Mouse (Mus musculus): Measurements from ENCODE around the gene Vmn1r42.
"Not testable (repeated sequence)": the region's sequence is repeated elsewhere in the genome, so short reads cannot be mapped to it uniquely, and the experiment has no call there.

The Vmn1r42 gene

DNA sequence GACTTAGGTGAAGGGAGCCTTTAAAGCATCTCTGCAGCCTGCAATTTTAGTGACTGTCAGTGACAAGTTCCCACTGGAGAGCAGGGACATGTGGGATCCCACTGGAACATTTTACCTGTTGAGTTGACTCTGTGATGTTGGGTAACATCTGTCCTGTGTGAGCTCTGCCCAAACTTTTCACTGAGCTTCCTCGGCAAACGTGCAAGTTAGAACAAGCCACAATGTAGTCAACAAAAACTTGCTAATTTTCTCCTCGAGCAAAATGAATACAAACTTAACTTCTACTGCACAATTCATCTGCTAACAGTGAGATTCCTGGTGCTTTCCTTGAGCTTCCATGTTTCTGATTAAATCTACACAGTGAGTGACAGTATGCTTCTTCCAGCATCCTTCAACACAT is at the start of gene Vmn1r42, which contains the start of gene Vmn1r43:
Gene Vmn1r42, minus strand, starts transcription at position 101 of the 400 bp plus-strand sequence.
Gene Vmn1r43, minus strand, starts transcription at position 101 of the 400 bp plus-strand sequence.
- in situ Hi-C loops (cut with MboI, MseI): not testable (repeated sequence)

DNA sequence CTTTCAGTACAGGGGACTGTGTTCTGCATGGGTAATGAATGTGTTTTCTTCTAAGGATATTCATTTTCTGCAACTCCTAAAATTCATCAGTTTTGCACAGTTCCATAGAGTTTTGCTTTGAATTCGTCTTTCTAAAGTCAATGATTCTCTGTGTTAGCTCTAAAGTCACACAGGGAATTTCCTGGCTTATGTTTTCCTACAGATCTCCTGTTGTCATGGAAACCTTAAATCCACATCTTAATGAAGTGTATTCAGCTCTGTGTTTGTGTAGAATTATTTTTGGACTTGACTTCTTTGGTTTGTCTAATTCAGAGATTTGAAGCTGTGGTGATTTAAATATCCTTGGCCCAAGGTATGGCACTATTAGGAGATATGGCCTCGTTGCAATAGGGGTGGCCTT is 7.6 kb upstream of the Vmn1r42 start:
- in situ Hi-C loops (cut with MboI, MseI): no loop called here

DNA sequence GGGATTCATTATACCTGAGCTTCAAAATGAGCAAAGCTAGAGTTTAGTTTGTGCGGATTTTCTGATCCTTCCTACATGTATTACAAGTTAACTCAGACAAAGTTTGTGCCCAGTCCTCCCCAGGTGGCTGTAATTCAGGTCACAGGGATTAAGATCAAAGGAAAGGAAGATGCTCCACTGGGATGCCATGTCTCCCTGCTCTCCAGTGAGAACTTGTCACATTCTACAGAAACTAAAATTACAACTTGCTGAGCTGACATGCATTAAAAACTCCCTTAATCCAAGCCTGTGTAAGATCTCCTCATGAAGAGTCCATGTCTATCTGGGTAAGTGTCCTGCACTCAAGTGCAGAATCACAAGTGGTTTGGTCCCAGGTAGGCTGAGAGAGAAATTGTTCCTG is 7.1 kb upstream of the Vmn1r42 start, which contains the start of gene Vmn1r44:
Gene Vmn1r44, plus strand, starts transcription at position 301 of the 400 bp plus-strand sequence.
- in situ Hi-C loops (cut with MboI, MseI): no loop called here

DNA sequence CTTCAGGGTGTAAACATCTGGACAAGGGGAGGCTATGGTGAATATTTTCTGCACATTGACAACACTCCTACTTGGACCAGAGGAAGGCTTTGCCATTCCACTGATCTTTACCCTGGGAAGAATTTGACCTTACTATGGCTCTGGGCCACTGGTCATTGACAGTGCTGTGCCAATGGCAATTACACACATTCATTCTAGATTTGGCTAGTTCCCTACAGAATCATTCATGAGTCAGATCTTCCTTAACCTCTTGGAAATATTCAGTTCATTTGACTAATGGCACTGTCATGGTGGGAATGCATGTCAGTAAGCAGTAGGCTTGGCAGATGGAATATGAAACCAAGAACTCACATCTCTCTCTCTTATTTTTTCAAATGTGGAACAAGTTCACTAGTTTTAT is 4.7 kb upstream of the Vmn1r42 start:
- in situ Hi-C loops (cut with MboI, MseI): no loop called here

DNA sequence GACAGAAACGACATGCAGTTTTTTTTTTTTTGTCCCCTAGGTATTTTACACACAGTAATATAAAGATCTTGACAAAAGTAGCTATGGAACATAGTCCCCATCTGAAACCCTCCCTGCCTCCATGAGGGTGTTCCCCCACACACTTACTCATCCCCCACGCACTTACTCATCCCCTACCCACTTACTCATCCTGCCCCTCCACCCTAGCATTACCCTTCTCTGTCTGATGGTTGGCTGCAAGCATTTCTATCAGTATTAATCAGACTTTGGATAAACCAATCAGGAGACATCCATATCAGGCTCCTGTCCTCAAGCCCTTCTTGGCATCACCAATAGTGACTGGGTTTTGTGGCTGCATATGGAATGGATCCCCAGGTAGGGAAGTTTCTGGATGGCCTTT is 750 bp upstream of the Vmn1r42 start:
- in situ Hi-C loops (cut with MboI, MseI): no loop called here

DNA sequence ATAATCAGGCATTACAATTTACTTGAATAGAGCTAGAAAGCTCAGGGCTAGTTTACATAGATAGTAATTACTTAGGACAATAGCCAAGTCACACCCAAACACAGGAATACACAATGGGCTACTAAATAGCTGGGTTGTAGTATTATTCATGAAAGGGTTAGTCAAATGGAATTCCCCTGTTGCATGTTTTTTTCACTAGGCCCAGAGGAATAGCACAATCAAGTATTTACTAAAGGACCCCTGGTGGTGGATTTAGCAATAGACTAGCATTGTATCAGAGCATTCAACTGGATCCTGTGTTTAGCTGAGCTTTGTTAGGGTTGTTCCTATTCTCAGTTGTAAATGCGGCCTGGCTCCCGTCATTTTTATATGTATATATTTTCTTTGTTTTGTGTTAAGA is 8.2 kb downstream of the Vmn1r42 start:
- in situ Hi-C loops (cut with MboI, MseI): no loop called here

DNA sequence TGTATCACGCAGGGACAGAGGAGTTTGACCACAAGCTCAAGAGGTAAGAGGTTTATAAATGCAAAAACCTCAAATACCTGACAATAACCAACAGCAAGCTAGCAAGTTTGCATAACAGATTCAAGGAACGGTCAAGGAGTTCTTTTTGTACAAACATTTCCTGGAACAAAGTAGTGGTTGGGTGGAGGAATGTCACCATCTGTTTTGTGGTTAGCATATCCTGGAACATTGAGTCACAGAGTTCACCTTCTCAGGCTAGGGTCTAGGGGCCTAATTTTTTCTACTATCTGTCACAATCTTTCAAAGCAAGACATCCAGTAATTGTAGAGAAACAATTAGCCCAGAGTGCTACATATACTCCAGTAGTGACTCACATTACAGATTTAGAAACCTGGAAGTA is 8.9 kb downstream of the Vmn1r42 start:
- in situ Hi-C loops (cut with MboI, MseI): no loop called here

DNA sequence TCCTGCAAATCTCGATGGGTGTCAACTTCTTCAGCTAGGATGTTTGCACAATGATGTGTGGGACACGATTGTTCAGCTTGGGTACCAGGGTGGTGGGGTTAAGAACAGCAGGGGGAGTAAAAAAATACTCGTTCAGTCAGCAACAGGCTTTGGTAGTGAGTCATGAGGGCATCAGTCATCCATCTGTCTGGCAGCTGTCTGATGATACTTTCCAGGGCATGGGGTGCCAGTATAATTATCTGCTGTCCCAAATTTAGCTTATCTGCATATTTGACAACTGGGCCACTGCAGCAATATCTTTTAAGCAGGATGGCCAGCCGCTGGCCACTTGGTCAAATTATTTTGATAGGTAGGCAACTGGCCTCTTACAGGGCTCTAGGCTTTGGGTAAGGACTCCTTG is 12.4 kb downstream of the Vmn1r42 start:
- in situ Hi-C loops (cut with MboI, MseI): no loop called here

DNA sequence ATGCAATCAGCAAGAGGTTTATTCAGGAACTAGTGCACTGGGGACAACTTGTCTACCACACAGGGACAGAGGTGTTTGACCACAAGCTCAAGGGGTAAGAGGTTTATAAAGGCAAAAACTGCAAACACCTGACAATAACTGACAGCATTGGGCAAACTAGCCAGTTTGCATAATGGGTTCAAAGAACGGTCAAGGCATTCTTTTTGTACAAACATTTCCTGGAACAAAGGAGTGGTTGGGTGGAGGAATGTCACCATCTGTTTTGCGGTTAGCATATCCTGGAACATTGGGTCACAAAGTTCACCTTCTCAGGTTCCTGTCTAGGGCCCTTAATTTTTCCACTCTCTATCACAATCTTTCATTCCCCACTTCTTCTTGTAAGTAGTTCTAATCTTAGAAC is 16.4 kb downstream of the Vmn1r42 start:
- in situ Hi-C loops (cut with MboI, MseI): no loop called here

DNA sequence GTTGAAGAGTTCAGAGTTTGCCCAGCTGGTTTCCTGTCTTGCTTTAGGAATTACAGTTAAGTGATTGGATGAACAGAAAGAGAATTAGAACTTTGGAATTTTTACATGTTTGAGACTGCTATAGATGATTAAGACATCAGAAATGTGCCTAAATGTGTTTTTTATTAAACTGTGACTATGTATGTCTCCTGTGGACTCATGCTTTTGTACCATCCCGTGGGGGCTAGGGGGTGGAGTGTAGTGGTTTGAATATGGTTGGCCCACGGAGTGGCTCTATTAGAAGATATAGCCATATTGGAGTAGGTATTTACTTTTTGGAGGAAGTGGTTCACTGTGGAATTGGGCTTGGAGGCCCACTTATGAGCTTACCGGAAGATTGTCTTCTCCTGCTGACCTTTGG is 18.7 kb downstream of the Vmn1r42 start:
- in situ Hi-C loops (cut with MboI, MseI): no loop called here

All from T-helper 2 cell (primary cell).